Mouse (Mus musculus) testis, postnatal 10 days (tissue): Measurements from ENCODE around the gene Pdik1l.

Experiments
- DNase-seq: peaks from one replicate; pipeline ENCODE4 v3.0.0; 2021; ENCODE audit warnings: low spot score

Gene Pdik1l

DNA sequence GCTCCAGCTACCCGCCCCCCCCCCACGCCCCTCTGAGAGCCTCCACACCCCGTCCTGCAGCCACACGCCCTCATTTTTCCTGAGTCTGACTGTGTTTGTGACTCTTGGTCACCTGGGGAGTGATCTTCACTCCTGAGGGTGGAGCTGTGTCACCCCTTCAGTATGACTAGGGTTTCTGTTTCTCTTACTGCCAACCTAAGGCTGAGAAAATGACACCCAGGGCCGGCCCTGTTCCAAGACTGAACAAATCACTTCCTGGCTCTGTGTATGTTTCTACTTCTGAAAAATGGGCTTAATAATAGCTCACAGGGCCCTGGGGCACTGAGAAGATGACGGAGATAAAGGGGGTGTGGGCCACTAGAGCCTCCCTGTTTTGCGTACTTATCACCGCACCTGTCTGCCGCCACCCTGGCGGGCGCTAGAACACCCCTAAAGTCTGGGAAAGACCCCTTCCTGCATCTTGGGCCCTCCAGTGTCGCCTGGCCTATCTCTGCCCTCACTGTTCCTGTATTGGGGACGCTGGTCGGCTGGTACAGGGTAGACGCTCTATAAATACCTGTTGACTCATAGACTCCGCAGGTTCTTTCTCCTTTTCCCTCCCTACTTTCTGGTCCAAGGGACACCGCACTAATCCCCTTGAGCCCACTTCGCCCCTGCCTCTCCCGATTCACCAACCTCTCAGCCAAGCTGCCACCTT is 50.0 kb downstream of the Pdik1l start:
- no peak for DNase-seq

DNA sequence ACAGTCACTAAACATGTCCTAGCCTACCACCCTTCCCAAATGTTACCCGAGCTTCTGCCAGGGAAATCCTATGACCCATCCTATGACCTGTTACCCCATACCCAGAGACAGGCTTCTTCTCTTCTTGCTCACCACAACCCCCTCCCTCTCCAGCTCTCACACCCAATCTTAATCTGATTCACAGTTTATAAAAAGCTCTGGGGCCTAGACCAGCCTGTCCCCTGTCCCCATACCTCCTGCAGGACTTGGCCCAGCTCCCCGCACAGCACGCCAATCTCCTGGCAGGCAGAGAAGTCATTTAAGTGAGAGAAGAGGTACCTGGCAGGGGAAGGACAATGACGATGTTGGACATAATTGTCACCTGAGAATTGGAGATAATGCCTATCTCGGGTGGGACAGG is 52.8 kb downstream of the Pdik1l start:
- no peak for DNase-seq

DNA sequence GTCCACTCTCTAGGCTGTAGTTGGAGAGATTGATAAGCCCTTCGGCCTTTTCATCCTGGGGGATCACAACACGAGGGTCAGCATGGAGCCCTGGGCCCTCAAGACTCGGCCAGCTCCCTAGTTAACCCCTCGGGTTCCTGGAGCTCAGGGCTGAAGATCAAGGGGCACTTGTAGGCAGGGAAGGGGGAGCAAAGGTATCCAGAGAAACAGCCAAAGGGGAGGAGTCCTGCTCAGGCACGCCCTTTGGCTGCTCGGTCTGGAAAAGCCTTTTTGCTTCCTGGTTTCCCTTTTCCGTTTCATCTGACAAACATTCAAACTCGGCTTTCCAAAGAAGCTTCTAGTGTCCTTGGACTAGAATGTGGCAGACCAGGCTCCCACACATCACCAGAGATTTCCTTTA is 57.3 kb downstream of the Pdik1l start:
- no peak for DNase-seq

DNA sequence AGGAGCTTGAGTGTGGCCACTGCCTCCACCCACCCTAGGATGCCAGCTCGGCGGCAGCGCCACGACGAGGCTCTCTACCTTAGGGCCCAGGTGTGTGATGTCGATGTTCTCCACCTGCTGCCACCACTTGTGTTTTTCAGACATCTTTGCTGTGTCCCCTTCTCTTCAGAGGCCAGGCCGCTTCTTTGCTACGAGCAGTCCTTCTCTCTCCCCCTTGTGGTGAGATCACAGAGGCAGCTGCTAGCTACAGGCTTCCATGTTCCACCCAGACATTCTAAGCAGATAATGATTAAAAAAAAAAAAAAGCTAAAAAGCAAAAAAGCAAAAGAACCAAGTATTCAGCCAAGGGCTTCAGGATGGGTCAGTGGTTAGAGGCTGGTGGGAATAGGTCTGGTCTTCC is 60.5 kb downstream of the Pdik1l start, which contains the start of gene Catsper4:
Catsper4 (minus strand) TSS at position 190 of the 400 bp plus-strand sequence.
- no peak for DNase-seq
